Mouse (Mus musculus) myocyte (in vitro differentiated cells): Measurements from ENCODE around the gene Syt8.

Source experiments
- CEBPB ChIP-seq: IDR thresholded peaks from 2 replicates; pipeline ENCODE4 v1.6.1; 2011; ENCODE audit warnings: mild to moderate bottlenecking, moderate library complexity; ENCODE audit not compliant: poor library complexity, insufficient read depth, severe bottlenecking
- E2F4 ChIP-seq: IDR thresholded peaks from one replicate; pipeline ENCODE4 v1.6.1; 2011; ENCODE audit warnings: mild to moderate bottlenecking, control low read depth, moderate library complexity; ENCODE audit not compliant: insufficient read depth
- MAX ChIP-seq: IDR thresholded peaks from one replicate; pipeline ENCODE4 v1.6.1; 2011; ENCODE audit warnings: low read depth, mild to moderate bottlenecking, control low read depth
- MYOG ChIP-seq, 3 experiments: IDR thresholded peaks; one replicate each; pipeline ENCODE4 v1.6.1; 2011; ENCODE audit warnings: control low read depth in 2 of 3, low read depth in 2 of 3, mild to moderate bottlenecking in 2 of 3; ENCODE audit not compliant: insufficient read length in 2 of 3, control insufficient read depth in 1 of 3, insufficient read depth in 1 of 3
- POLR2A ChIP-seq: IDR thresholded peaks from one replicate; pipeline ENCODE4 v1.6.1; 2011; ENCODE audit warnings: low read depth, mild to moderate bottlenecking, control low read depth, moderate library complexity; ENCODE audit not compliant: insufficient read length
- POLR2AphosphoS2 ChIP-seq: IDR thresholded peaks from one replicate; pipeline ENCODE4 v1.6.1; 2011; ENCODE audit warnings: low read depth, control low read depth; ENCODE audit not compliant: insufficient read length
- REST ChIP-seq: IDR thresholded peaks from one replicate; pipeline ENCODE4 v1.6.1; 2011; ENCODE audit warnings: mild to moderate bottlenecking, control low read depth, moderate library complexity; ENCODE audit not compliant: insufficient read depth, insufficient read length
- TCF12 ChIP-seq: IDR thresholded peaks from one replicate; pipeline ENCODE4 v1.6.1; 2011; ENCODE audit warnings: mild to moderate bottlenecking, control low read depth; ENCODE audit not compliant: poor library complexity, insufficient read depth, severe bottlenecking
- USF1 ChIP-seq: IDR thresholded peaks from one replicate; pipeline ENCODE4 v1.6.1; 2011; ENCODE audit warnings: low read depth, mild to moderate bottlenecking, control low read depth, moderate library complexity

DNA sequence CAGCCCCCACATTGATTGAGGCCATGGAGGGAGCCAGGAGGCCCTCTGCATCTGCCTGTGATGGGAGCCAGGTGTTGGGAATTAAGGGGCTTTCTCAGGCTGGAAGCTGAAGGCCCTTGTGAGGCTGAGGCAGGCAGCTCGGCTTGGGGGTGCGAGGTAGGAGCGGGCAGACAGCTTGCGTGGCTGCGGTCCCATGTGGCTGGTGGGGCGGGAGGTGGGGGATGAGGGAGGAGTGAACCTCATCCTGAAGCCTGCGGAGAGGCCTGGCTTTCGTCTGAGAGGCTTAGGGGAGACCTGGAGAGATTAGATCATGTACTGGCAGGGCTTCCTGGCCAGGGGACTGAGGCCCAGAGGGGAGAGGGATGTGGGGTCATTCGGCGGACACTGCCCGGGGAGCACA is 48.5 kb downstream of the Syt8 start:
- TF ChIP-seq POLR2A (peak; percentile 29), REST (no peak), E2F4 (no peak), USF1 (no peak), CEBPB (no peak), TCF12 (no peak), MYOG (IDR thresholded peaks at IDR 0.05; ENCODE audit: control insufficient read depth in 1 of 3, insufficient read depth in 1 of 3, insufficient read length in 2 of 3, low read depth in 2 of 3) (no peak), MAX (no peak), POLR2AphosphoS2 (no peak)
